Mouse (Mus musculus) liver, embryonic 14.5 days (tissue): ENCODE data around the gene Polr3b.

ENCODE experiments used
- CTCF ChIP-seq: IDR thresholded peaks from 2 replicates; pipeline ENCODE4 v1.5.1; 2016; ENCODE audit warnings: antibody characterized with exemption, low read depth, control low read depth
- EP300 ChIP-seq: IDR thresholded peaks from 2 replicates; pipeline ENCODE4 v1.6.1; 2016; ENCODE audit warnings: antibody characterized with exemption, low read depth

DNA sequence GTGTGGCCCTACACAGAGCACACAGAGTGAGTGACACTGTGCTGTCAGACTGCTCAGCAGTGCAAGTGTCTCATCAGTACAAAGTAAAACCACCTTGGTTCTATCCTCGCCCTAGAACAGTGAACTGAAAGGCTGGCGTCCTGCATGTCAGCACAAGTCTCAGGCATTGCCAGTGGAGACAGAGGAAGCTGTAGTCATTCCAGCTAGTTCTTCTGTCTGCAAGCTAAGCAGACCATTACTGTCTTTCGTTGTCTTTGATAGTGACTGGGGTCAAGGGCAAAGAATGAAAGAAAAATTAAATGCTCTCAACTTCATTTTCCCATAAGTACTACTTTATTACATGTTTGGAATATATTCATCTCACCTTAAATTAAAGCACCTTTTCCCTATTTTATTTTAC, 67.8 kb downstream of the Polr3b start:
- TF ChIP-seq CTCF (no peak), EP300 (no peak)
